Mouse (Mus musculus): ENCODE measurements at regions not wholly inside any gene's neighbourhood (a gene's known extent, or its start where the extent isn't known, plus 50 kb on each side); places are given as distances from the start of the nearest gene placed in this dataset.

DNA sequence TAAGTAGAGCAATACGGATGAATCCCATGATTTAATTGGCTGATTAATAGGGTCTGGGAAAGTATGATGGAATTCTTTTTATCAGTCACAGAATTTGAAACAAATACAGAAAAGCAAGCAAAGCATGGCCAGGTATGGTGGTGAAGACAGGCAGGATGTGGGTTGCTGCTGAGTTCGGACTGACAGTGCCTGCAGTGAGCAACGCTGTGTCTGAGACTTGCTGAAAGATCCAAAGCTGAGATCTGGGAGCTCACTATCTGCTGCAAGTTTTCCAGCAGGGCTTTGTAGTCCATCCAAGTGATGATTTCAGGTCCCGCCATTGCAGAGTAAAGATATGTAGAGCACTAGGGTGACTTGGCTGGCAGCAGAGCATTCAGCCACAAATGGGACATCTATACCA is 189.3 kb upstream of the Ahr start:
- DNase-seq (ENCODE audit: low spot score in 2 of 2): peak; percentile 6 to 11

DNA sequence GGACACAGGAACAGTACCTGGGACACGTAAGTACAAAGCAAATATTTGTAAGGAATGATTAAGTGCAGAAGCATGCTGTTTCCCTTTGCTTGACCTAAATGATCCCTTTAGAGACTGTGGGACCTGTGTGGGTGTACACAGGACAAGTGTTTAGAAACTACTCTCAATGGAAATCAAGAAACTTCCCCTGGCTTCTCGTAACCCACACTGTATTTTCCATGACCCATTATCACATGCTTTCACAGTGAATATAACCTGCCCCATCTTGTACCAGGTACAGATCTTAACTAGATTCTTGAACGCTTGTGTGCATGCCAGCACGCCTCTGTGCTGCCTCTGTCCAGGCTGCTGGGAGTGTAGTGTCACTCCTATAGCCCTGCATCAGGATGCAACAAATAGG is 177.8 kb upstream of the Ahr start:
- DNase-seq (ENCODE audit: low spot score in 2 of 2): no peak

DNA sequence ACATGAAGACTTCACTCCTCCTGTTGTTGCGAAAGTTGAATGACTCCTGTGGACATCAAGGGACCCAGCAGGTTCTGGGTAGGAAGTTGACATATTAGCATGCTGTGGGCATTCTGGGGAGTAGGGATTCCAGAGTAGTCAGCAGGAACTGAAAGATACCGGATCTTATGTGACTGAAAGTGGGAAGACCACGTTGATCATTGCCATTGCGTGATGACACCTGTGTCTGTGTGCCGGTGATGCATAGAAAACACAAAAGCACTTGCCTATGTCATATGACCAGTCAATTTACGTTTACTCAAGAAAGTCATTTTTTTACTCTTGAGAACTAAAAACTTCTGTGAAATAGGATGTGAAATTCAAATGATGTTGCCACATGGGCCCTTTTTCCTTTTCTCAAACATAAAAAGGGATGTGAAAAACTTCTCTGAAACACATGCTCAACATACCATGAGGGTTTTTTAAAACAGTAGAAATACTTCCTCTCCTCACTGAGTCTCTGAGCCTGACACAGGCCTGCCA is 176.8 kb upstream of the Ahr start:
- DNase-seq (ENCODE audit: low spot score in 2 of 2): peak in 1 of 2 experiments; percentile 59

DNA sequence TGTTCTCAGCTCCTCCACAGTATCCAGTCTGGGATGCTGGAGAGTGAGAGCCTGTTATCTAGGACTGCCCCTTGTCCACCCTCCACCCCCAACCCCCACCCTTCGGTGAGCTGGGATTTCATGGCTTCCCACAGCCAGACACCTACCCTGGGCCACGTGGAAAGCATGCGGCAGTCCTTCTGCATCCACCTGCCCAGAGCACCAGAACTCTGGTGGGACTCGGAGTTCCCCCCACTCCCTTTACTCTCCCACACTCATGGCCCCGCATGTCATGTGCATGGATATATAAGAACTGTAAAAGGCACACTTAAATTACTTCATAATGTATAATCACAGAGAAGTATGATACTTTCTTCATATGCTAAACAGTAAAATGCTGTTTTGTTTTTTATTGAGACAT is 175.5 kb upstream of the Ahr start:
- no peak for DNase-seq (ENCODE audit: low spot score in 2 of 2)

DNA sequence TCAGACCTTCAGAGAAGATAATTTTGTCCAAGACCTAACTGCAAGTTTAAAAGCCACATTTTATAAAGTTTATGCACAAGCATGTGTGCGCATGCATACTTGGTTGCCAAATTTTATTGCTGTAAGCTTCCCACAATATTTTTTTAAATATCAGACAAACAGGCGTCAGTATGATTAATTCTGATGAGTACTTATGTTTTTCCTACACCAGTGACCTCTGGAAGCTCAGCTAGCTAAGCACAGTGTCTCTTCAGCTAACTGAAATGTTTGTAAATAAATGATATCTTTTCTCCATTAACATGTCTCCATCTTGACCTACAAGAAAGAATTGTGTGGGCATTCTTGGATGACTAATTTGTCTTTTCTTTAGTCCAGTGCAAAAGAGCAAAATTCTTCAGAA is 168.6 kb upstream of the Ahr start:
- no peak for DNase-seq (ENCODE audit: low spot score in 2 of 2)

DNA sequence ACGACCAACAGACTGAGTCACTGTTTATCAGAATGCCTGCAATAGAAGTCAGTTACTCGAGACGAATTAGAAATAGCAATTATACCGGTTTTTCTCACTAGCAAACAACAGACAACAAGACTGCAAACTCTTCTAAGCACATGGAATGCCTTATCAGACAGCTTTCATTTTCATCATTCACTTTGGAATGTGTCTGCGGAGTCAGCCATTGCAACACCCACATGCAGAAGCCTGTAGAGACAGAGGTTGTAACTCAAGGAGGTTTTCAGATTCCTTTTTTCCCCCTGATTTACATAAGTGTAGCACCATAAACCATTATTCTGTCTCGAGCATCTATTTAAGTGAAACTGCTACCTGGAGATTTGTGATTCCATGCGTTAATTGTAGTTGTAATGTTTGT is 167.8 kb upstream of the Ahr start:
- DNase-seq (ENCODE audit: low spot score in 2 of 2): no peak

DNA sequence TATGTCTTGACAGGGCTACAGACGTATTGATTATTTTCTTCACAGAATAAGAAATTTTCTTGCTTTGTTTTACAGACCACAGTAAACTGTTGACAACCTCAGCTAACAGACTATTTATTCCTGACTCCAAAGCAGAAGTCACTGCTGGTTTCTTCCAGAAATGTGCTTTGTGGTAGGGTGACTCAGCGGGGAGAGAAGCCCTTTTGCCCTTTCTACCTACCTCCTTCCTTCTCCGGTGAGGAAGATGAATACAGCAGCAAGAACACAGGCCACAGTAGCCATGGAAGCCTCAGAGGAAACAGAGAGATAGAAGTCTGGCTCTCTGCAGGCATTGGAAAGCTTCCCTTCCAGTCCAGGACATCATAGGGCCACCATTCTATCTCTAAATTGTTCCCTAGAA is 159.4 kb upstream of the Ahr start:
- DNase-seq (ENCODE audit: low spot score in 2 of 2): no peak

DNA sequence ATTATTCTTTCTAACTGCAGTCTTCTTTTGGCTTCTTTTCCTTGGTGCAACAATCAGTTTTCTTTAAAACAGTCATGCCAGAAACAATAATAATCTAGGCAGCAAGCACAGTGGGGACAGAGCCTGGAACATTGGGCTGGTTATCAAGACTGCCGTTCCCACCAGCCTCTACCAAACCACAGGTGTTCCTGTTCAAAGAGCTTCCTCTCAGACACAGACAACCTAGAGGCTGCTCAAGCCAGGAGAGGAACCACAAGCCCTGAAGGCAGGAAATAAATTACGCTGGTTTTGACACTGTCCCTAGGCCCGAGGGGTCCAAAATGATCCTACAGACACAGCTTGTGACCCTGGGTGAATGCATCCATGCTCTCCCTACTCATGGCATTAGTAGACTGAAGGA is 156.1 kb upstream of the Ahr start:
- DNase-seq (ENCODE audit: low spot score in 2 of 2): peak; percentile 11 to 14

DNA sequence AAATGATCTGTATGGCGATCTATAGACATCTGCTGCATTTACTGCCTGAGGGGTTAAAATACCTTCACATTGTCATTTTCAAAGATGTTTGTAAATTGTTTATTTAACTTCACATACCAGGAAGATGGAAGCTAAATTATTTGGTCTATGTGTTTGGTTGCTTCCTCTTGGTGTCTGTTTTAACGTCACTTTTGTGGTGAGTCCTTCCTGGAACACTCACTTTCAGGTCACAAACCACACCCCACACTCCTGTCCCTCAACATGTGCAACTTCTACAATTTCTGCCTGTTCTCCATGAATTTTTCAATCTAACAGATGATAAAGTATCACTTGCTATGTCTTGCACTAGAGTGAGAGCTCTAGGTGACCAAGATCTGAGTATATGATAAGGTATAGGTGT is 151.4 kb upstream of the Ahr start:
- DNase-seq (ENCODE audit: low spot score in 2 of 2): no peak

DNA sequence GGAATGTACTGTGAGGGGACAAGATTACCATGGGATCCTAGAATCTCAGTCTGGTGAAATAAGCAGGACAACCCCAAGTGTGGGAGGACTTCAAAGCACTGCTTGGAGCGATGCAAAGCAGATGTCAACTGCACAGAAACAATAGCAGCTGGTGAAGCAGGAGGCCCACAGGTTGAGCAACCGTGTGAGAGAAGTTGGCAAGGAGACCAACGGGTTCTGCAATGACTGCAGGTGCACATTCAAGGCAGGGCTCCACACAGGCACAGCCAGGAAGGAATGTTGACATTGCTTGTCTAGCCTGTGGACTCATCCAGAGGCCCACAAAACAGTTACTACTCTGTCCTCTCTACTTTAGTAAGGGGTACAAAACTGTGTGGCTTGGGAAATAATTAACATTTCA is 150.4 kb upstream of the Ahr start:
- DNase-seq (ENCODE audit: low spot score in 2 of 2): no peak

DNA sequence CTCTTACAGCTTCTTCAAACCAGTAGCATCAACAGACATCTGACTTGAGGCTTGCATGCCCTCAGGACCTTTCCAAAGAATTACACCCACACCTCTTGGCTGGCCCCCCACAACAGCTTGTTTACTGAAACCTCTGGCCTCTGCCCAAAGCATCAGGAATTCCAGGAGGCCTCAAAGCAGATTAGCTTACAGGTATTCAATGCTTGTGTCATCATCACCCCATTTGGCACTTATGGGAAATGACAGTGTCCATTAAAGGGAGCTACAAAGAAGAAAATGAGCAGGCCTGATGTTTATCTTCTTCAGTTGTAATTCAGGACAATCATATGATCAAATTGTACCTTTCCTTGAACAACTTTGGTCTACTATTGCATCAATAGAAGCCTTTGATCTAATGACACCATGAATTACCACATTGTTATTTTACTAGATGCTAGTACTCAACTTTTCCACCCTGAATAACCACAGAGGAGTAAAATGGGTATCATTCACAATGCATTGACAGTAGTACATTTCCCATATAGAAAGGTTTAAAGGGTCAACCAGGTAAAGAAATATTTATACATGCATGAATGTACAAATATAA is 147.1 kb upstream of the Ahr start:
- no peak for DNase-seq (ENCODE audit: low spot score in 2 of 2)

DNA sequence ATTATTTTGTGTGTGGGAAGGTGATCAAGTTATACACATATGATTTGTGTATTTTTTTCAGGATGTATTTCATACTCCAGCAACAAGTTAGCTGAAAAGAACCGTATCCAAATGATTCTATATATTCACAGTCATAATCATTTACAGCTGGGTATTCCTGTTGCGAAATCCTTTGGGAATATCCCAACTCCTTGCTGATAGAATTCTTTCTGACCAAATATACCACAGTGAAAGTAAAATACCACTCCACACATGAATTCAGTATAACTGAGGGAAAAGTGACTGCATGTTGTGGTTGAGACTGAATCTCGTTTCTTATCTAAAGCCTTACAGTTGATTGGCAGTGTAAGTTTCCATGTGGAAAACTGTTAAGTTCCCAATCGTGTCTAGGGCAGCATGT is 145.1 kb upstream of the Ahr start:
- no peak for DNase-seq (ENCODE audit: low spot score in 2 of 2)

DNA sequence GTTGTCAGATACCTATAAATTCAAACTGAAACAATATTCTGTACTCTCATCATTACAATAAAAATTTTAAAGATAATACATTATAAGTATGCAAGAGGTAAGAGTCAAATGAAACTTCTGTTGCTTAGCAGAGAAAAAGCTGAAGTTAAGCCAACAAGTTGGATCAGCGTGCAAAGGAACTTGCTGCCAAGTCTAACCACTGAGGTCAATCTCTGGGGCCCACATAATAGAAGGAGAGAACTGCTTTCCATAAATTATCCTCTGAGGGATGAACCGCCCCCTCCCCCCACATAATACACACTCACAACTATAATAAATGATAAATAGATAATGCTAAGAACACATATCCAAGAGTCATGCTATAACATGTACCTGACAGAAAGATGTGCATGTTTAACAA is 144.2 kb upstream of the Ahr start:
- no peak for DNase-seq (ENCODE audit: low spot score in 2 of 2)

DNA sequence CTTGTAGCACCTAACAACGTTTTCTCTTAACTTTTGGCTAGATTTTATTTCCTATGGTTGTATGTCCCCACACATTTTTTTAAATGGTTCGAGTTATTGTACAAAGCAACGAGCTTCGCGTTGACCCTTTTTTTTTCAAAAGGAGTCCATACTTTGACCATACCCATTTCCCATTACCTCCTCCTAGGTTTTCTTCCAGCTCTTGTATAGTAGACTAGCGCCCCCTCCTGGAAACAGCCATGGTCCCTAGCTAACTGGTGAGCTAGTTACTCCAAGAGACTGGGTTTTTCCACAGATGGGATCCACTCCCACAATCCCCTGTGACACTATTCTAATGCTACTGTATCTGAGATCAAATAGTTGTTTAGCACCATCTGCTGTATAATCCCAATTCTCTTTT is 139.6 kb upstream of the Ahr start:
- DNase-seq (ENCODE audit: low spot score in 2 of 2): peak; percentile 13 to 16

DNA sequence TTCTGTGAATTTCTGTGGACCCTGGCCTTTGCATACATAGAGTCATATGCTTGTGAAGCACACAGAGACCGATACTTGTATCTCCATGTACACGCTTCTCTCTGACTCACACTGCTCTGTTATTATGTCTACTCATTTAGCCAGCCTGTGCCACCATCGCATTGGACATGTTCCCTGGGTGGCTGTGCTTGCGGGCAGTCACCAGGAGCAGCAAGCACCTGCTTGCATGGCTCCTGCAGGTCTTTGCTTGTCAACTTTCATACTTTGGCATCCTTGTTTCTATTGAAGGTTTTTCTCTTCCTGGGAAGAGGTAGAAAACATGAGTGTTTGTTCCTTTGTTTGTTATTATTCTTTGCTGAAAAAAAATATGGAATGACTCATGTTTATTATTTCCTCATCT is 136.1 kb upstream of the Ahr start:
- no peak for DNase-seq (ENCODE audit: low spot score in 2 of 2)

DNA sequence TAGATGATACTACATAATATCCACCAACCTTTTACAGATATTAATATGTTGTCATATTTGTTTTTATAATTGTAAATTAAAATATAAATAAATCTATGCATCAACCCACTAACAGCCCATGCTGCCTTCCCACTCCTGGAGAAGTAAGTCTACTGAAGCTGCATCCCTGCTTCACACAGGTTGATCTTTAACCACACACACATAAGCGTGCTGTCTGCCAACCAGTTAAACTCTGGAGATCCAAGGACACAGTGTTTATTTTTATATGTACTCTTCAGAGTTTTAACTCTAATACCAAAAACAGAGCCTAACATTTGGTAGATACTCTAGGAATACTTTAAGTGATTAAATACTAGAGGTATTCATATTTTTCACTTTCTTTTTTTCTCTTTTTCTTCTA is 133.9 kb upstream of the Ahr start:
- no peak for DNase-seq (ENCODE audit: low spot score in 2 of 2)

DNA sequence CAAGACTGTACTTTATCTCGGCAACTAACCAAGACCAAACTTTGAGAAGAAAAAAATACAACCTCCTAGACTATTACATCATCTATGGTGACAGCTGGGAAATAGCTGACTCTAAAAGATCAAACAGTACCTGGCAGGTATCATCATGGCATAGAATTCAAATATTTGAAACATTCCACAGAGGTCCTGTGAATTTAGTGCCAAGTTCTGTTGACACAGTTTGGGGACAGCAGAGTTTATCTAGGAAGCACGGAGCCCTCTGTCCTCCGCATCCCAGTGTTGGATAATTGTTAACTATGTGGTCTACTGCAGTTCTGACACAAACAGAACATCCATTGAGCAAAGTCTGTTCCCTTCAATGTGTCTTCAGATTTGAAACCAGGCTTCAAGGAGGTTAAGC is 132.9 kb upstream of the Ahr start:
- DNase-seq (ENCODE audit: low spot score in 2 of 2): no peak

DNA sequence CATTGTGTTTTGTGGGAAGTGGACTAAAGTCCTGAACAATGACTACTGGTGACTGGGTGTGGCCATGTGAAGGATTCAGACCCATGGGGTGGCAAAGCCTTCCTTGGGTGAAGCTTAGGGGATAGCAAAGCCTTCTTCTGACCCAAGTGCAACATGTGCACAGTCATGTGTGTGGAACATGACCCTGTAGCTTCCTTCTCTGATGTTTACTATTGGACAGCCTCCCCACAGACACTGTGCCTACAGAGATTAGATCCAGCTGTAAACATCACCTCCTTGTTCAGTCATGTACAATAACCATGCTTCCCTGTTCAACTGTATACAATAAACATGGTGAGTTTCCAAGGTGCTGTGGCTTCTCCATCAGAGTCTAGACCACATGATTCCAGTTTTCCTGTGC is 132.4 kb upstream of the Ahr start:
- DNase-seq (ENCODE audit: low spot score in 2 of 2): no peak

DNA sequence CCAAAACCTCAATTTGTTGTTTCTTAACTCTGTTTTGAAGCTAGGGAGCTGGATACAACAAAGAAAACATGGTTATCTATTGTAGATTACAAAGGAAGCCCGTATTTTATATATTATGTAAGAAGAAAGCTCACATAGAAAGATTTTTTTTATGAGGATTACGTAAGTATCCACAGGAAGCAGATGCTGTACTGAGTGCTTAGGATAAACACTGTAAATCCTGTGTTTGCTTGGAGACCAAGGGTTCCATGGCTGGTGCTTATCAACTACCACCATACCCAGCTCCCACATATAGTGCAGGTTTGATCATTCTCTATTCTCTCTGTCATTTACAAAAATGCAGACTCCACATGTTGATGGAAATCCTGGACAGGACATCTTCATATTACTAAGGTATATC is 131.2 kb upstream of the Ahr start:
- no peak for DNase-seq (ENCODE audit: low spot score in 2 of 2)

DNA sequence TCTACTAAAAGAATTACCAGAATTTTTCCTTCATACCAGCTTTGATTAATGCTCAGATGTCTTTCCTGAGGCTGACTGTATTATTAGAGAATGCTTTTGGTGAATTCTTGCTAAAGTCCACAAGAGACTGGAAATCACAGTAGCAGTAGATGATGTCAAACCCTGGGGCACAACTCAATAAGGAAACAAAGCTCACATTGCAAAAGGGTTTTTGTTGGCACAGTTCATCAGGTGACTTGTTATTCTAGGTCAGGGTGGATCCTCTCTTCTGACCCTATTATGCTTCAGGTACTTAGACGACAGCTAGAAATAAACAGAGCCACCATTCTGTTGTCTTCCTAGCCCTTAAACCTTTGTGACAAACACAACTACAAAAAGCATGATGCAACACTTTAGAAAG is 128.2 kb upstream of the Ahr start:
- no peak for DNase-seq (ENCODE audit: low spot score in 2 of 2)

DNA sequence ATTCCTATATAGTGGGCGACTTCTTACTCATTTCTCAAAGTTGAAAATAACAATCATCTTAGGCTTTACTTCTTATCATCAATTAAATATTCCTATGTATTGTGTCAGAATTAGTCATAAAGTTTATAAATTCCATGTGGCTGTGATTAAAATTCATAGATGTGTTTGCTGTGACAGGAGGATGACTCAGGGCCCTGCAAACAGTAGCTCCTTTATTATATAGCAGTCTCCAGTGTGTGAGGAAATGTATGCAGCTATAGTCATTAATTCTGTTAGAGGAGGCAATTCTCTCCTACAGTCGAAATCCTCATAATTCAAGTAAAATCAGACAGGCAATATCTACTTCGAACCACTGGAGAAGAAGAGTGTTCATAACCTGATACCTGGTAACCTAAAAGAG is 121.7 kb upstream of the Ahr start:
- no peak for DNase-seq (ENCODE audit: low spot score in 2 of 2)

DNA sequence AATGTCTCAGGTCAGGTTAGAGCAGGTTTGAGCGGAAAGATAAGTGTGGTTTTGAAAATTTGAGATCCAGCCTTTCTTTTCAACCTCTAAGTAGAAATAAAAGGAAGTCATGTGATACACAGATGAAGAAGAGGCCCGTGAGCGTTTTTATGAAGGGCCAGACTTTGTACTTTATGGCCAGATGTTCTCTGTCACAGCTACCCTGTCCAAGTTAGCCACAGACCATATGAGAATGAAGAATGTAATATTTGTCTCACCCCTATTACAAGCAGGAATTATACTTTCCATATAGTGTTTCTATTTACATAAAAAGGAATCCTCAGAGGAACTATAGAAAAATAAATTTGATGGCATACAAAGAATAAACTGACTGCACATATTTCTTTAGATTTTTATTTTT is 114.9 kb upstream of the Ahr start:
- no peak for DNase-seq (ENCODE audit: low spot score in 2 of 2)

DNA sequence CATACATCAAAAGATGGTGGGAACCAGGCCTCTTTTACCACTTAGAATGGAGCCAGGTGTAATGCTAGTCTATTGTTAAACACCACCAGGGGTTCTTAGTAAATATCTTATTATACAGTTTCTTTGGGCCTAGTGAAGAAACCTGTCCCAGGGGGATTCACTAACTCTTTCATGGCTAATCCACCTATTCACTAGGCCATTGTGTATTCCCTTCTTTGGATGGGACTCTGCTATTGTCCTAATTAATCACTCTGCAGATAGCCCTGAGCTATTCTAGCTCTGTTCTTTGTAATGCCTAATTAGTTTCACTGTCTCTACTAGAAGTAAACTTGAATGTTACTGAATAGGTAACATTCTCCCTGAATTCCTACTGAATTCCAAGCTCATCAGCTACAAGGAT is 107.6 kb upstream of the Ahr start:
- no peak for DNase-seq (ENCODE audit: low spot score in 2 of 2)

DNA sequence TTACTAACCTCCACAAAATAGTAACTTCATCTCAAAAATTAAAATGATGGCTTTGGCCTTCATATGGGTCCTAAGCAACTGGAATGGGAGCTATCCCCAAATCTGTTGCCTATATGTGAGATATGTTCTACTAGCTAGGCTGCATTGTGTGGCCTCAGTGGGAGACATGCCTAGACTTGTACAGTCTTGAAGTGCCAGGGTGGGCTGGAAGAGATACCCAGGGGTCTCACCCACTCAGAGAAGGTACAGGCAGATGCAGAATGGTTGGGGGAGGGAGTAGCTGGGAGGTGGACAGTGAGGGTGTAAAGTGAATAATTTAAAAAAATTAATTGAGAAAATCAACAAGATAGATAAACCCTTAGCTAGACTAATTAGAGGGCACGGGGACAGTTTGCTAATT is 106.9 kb upstream of the Ahr start:
- no peak for DNase-seq (ENCODE audit: low spot score in 2 of 2)
